Mouse (Mus musculus): ENCODE measurements around the gene H2al1e. TPM values are rescaled to one million over a fixed set of nuclear protein-coding genes. Genes with fewer than 3 reads are reported as not detected.

H2al1e gene
- not detected in 2 replicates for polyA plus RNA-seq (2012; rRNA removed)

DNA sequence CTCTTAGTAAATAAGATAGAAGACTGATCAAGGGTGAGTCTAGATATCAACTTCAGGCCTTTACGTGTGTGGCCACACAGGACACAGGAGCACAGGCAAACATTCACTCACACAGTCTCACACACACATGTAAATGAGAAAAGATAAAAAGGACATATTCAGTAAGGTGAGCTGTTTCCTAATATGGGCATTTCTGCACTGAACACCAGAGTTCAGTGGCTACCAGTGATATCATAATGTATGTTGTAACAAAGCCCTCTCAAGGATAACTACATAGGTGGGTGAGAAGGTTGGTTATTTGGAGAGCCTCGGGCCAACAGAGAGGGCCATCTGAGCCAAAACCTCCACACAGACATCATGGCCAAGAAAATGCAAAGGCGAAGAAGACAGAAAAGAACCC lies at the start of gene H2al1e:
Gene H2al1e (plus strand): TSS at position 301 of the 400 bp plus-strand sequence.

DNA sequence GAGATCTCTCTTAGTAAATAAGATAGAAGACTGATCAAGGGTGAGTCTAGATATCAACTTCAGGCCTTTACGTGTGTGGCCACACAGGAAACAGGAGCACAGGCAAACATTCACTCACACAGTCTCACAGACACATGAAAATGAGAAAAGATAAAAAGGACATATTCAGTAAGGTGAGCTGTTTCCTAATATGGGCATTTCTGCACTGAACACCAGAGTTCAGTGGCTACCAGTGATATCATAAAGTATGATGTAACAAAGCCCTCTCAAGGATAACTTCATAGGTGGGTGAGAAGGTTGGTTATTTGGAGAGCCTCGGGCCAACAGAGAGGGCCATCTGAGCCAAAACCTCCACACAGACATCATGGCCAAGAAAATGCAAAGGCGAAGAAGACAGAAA lies 12.8 kb upstream of the H2al1e start, which contains the start of gene H2al1a:
Gene H2al1a (plus strand): TSS at position 301 of the 400 bp plus-strand sequence.

DNA sequence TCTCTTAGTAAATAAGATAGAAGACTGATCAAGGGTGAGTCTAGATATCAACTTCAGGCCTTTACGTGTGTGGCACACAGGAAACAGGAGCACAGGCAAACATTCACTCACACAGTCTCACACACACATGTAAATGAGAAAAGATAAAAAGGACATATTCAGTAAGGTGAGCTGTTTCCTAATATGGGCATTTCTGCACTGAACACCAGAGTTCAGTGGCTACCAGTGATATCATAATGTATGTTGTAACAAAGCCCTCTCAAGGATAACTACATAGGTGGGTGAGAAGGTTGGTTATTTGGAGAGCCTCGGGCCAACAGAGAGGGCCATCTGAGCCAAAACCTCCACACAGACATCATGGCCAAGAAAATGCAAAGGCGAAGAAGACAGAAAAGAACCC lies 9.6 kb upstream of the H2al1e start, which contains the start of gene H2al1b:
Gene H2al1b (plus strand): TSS at position 301 of the 400 bp plus-strand sequence.

DNA sequence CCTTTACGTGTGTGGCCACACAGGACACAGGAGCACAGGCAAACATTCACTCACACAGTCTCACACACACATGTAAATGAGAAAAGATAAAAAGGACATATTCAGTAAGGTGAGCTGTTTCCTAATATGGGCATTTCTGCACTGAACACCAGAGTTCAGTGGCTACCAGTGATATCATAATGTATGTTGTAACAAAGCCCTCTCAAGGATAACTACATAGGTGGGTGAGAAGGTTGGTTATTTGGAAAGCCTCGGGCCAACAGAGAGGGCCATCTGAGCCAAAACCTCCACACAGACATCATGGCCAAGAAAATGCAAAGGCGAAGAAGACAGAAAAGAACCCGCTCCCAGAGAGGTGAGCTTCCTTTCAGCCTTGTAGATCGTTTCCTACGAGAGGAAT lies 6.4 kb upstream of the H2al1e start, which contains the start of gene H2al1c:
Gene H2al1c (plus strand): TSS at position 301 of the 400 bp plus-strand sequence.

DNA sequence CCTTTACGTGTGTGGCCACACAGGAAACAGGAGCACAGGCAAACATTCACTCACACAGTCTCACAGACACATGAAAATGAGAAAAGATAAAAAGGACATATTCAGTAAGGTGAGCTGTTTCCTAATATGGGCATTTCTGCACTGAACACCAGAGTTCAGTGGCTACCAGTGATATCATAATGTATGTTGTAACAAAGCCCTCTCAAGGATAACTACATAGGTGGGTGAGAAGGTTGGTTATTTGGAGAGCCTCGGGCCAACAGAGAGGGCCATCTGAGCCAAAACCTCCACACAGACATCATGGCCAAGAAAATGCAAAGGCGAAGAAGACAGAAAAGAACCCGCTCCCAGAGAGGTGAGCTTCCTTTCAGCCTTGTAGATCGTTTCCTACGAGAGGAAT lies 3.2 kb upstream of the H2al1e start, which contains the start of gene H2al1d:
Gene H2al1d (plus strand): TSS at position 301 of the 400 bp plus-strand sequence.

DNA sequence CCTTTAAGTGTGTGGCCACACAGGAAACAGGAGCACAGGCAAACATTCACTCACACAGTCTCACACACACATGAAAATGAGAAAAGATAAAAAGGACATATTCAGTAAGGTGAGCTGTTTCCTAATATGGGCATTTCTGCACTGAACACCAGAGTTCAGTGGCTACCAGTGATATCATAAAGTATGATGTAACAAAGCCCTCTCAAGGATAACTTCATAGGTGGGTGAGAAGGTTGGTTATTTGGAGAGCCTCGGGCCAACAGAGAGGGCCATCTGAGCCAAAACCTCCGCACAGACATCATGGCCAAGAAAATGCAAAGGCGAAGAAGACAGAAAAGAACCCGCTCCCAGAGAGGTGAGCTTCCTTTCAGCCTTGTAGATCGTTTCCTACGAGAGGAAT lies 3.1 kb downstream of the H2al1e start, which contains the start of gene H2al1f:
Gene H2al1f (plus strand): TSS at position 301 of the 400 bp plus-strand sequence.

DNA sequence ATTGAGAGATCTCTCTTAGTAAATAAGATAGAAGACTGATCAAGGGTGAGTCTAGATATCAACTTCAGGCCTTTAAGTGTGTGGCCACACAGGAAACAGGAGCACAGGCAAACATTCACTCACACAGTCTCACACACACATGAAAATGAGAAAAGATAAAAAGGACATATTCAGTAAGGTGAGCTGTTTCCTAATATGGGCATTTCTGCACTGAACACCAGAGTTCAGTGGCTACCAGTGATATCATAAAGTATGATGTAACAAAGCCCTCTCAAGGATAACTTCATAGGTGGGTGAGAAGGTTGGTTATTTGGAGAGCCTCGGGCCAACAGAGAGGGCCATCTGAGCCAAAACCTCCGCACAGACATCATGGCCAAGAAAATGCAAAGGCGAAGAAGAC lies 6.2 kb downstream of the H2al1e start, which contains the start of gene H2al1g:
Gene H2al1g (plus strand): TSS at position 301 of the 400 bp plus-strand sequence.

DNA sequence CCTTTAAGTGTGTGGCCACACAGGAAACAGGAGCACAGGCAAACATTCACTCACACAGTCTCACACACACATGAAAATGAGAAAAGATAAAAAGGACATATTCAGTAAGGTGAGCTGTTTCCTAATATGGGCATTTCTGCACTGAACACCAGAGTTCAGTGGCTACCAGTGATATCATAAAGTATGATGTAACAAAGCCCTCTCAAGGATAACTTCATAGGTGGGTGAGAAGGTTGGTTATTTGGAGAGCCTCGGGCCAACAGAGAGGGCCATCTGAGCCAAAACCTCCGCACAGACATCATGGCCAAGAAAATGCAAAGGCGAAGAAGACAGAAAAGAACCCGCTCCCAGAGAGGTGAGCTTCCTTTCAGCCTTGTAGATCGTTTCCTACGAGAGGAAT lies 9.5 kb downstream of the H2al1e start, which contains the start of gene H2al1h:
Gene H2al1h (plus strand): TSS at position 301 of the 400 bp plus-strand sequence.

DNA sequence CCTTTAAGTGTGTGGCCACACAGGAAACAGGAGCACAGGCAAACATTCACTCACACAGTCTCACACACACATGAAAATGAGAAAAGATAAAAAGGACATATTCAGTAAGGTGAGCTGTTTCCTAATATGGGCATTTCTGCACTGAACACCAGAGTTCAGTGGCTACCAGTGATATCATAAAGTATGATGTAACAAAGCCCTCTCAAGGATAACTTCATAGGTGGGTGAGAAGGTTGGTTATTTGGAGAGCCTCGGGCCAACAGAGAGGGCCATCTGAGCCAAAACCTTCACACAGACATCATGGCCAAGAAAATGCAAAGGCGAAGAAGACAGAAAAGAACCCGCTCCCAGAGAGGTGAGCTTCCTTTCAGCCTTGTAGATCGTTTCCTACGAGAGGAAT lies 12.6 kb downstream of the H2al1e start, which contains the start of gene H2al1i:
Gene H2al1i (plus strand): TSS at position 301 of the 400 bp plus-strand sequence.

DNA sequence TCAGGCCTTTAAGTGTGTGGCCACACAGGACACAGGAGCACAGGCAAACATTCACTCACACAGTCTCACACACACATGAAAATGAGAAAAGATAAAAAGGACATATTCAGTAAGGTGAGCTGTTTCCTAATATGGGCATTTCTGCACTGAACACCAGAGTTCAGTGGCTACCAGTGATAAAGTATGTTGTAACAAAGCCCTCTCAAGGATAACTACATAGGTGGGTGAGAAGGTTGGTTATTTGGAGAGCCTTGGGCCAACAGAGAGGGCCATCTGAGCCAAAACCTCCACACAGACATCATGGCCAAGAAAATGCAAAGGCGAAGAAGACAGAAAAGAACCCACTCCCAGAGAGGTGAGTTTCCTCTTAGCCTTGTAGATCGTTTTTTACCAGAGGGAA lies 15.8 kb downstream of the H2al1e start, which contains the start of gene H2al1j:
Gene H2al1j (plus strand): TSS at position 301 of the 400 bp plus-strand sequence.

Other genes starting within 250 kb of the H2al1e start
- gene H2al1a, start 12.7 kb upstream of the H2al1e start, polyA plus RNA-seq (2012; rRNA removed), result not detected in 2 replicates
- gene H2al1b, start 9.5 kb upstream of the H2al1e start, polyA plus RNA-seq (2012; rRNA removed), result not detected in 2 replicates
- not detected in 2 replicates for gene H2al1c, start 6.3 kb upstream of the H2al1e start, polyA plus RNA-seq (2012; rRNA removed)
- gene H2al1d, start 3.1 kb upstream of the H2al1e start, polyA plus RNA-seq (2012; rRNA removed), result not detected in 2 replicates
- not detected in 2 replicates for gene H2al1f, start 3.2 kb downstream of the H2al1e start, polyA plus RNA-seq (2012; rRNA removed)
- gene H2al1g, start 6.3 kb downstream of the H2al1e start, polyA plus RNA-seq (2012; rRNA removed), result not detected in 2 replicates
- not detected in 2 replicates for gene H2al1h, start 9.6 kb downstream of the H2al1e start, polyA plus RNA-seq (2012; rRNA removed)
- not detected in 2 replicates for gene H2al1i, start 12.7 kb downstream of the H2al1e start, polyA plus RNA-seq (2012; rRNA removed)
- gene H2al1j, start 15.9 kb downstream of the H2al1e start, polyA plus RNA-seq (2012; rRNA removed), result not detected in 2 replicates